Mouse (Mus musculus) neural tube, embryonic 14.5 days (tissue): ENCODE data around the gene Emc8. TPM values are rescaled to one million over a fixed set of nuclear protein-coding genes. Genes with fewer than 3 reads are reported as not detected.

Experiments
- ATAC-seq: fragments of 200-750 bp; cut with Nextera tagmentation; 2 replicates; pipeline ENCODE4 v1.8.0; 2017; ENCODE audit warnings: low read depth, mild to moderate bottlenecking, moderate TSS enrichment, moderate library complexity
- H3K27ac ChIP-seq: fragments of 300-500 bp; sonication (generic); 2 replicates; pipeline ENCODE4 v1.5.1; 2014; ENCODE audit warnings: low read depth, mild to moderate bottlenecking, control low read depth, low read length, moderate library complexity, mixed read lengths
- H3K27me3 ChIP-seq: fragments of 300-500 bp; sonication (generic); 2 replicates; pipeline ENCODE4 v1.6.1; 2014; ENCODE audit warnings: low read length; ENCODE audit not compliant: control insufficient read depth, insufficient read depth
- H3K36me3 ChIP-seq: fragments of 300-500 bp; sonication (generic); 2 replicates; pipeline ENCODE4 v1.6.1; 2014; ENCODE audit warnings: low read length, mixed read lengths; ENCODE audit not compliant: control insufficient read depth, insufficient read depth
- H3K4me1 ChIP-seq: fragments of 300-500 bp; sonication (generic); 2 replicates; pipeline ENCODE4 v1.6.1; 2014; ENCODE audit warnings: low read length; ENCODE audit not compliant: control insufficient read depth, insufficient read depth
- H3K4me2 ChIP-seq: fragments of 300-500 bp; sonication (generic); 2 replicates; pipeline ENCODE4 v1.6.1; 2014; ENCODE audit warnings: mild to moderate bottlenecking, low read depth, low read length, control low read depth
- H3K4me3 ChIP-seq: fragments of 300-500 bp; sonication (generic); 2 replicates; pipeline ENCODE4 v1.5.1; 2014; ENCODE audit warnings: low read depth, low read length, control low read depth, mixed read lengths
- H3K9ac ChIP-seq: fragments of 300-500 bp; sonication (generic); replicated peaks from 2 replicates; pipeline ENCODE4 v1.6.1; 2014; ENCODE audit warnings: low read depth, mild to moderate bottlenecking, control low read depth, low read length, mixed read lengths
- H3K9me3 ChIP-seq: fragments of 300-500 bp; sonication (generic); 2 replicates; pipeline ENCODE4 v1.6.1; 2016; ENCODE audit warnings: low read length; ENCODE audit not compliant: control insufficient read depth
- WGBS: fragments of 180-500 bp; shearing (Covaris S2); extraction: QIAGEN DNeasy Blood & Tissue Kit; methylation state at CpG from one replicate; pipeline ENCODE4 v1.1.7; 2014; 5-methylcytosine and 5-hydroxymethylcytosine counted together
- polyA plus RNA-seq: library from polyadenylated mRNA; unstranded; fragments of >200 nt; fragmentation: Nextera tagmentation; extraction: Ambion mirVana; gene quantifications from 2 replicates; pipeline ENCODE4 v1.2.1, GENCODE M21; 2014

Gene Emc8
- polyA plus RNA-seq, 1 experiment from 2014 or later, result 95.8 TPM

GRCm38 (mm10) chr8:120634329-120634839 is 34.0 kb downstream of the Emc8 start:
- ATAC-seq, result peak; percentile 38; the same call in 1 of the 2 replicates
- peak overlapping the region; percentile 99 for H3K4me2 ChIP-seq
- H3K27me3 ChIP-seq, result no peaks in the 10 kb centered on the region
- peaks cover 9% of the 10 kb centered on the region for H3K4me1 ChIP-seq
- no peak overlapping the region for H3K27ac ChIP-seq
- peak overlapping the region; percentile 64 for H3K4me3 ChIP-seq
- peak overlapping the region; percentile 78 for H3K9ac ChIP-seq
- H3K9me3 ChIP-seq, result no peaks in the 10 kb centered on the region
- no peaks in the 10 kb centered on the region for H3K36me3 ChIP-seq
- under 1% methylated on average over 35 of the region's 42 CpGs for WGBS

DNA sequence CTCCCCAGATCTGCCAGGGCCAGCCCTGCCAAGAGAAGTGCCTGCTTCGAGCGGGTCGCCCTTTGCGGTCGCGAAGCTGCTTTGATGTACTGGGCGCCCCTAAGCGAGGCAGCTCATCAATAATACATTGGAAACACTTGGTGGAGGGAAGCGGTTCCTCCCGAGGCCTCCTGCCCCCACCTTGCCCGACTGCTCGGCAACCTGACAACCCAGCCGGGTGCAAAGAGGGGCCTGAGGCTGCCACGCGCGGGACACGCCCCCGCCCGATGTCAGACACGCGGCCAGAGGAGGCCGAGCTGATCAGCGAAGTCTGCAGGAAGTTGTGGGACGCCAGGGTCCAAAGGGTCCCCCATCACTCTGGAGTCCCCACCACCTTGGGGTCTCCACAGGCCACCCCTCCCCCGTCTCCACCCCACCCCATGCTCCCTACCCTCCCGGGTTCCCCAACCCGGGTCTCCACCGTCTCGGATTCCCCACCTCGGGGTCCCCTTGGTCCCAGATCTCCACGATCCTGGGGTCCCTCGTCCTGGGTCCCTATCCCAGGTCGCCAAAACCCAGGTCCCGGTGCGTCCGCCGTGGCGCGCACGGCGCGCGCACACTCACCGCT is 34.6 kb downstream of the Emc8 start:
- Histone ChIP-seq H3K27ac (no peak overlapping the region), H3K36me3 (no peaks in the 10 kb centered on the region), H3K27me3 (no peaks in the 10 kb centered on the region), H3K9ac (peak overlapping the region; percentile 78), H3K4me3 (peak overlapping the region; percentile 64), H3K9me3 (no peaks in the 10 kb centered on the region), H3K4me2 (peak overlapping the region; percentile 99), H3K4me1 (peaks cover 9% of the 10 kb centered on the region)
- under 1% methylated on average over 44 of the region's 44 CpGs for WGBS
- peak; percentile 49; the same call in 1 of the 2 replicates for ATAC-seq

DNA sequence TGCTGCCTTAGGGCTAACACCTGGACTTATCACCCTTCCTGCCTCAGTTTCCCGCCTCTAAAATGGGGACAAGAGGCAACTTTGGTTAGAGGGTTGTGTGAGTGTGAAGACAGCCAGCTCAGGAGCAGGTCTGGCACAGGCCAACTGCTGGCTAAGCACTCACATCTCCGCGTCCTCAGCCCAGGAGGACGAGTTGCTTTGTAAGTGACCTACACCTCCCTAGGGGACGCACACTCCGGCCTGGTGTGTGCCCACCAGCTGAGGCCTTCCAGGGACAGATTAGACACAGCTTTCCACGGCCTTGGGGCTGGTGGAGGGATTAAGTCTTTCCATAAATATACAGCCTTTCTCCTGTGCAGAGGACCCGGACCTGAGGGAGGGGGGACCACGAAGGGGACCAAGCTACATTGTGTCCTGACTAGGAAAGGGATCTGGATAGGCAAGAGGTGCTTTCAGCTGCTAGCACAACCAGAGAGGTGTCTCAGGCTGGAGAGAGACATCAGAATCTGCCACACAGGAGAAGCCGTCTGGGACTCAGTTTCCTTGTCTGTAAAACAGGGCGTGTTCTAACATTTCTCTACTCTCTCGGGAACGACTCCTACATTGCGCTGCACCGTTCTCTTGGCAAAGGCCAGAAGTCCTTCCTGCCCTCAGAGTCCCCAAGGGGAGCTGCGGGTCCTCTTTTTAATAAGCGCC is 35.3 kb downstream of the Emc8 start:
- H3K4me2 ChIP-seq, result peak overlapping the region; percentile 99
- no peaks in the 10 kb centered on the region for H3K27me3 ChIP-seq

GRCm38 (mm10) chr8:120631441-120632375 is 36.7 kb downstream of the Emc8 start:
- ATAC-seq, result no peak

More for the DNA sequence above, 35.3 kb downstream of the Emc8 start:
- peaks cover 9% of the 10 kb centered on the region for H3K4me1 ChIP-seq
- peak overlapping the region; percentile 64 for H3K4me3 ChIP-seq
- H3K27ac ChIP-seq, result no peak overlapping the region
- H3K36me3 ChIP-seq, result no peaks in the 10 kb centered on the region
- 24% methylated on average over 17 of the region's 17 CpGs for WGBS
- H3K9me3 ChIP-seq, result no peaks in the 10 kb centered on the region
- ATAC-seq, result no peak
- no peak overlapping the region for H3K9ac ChIP-seq

GRCm38 (mm10) chr8:120630848-120631247 is 37.5 kb downstream of the Emc8 start:
- Histone ChIP-seq H3K9me3 (no peaks in the 10 kb centered on the region), H3K36me3 (no peaks in the 10 kb centered on the region), H3K27me3 (no peaks in the 10 kb centered on the region), H3K4me2 (no peak overlapping the region), H3K9ac (no peak overlapping the region), H3K27ac (no peak overlapping the region), H3K4me3 (no peak overlapping the region), H3K4me1 (peaks cover 9% of the 10 kb centered on the region)
- WGBS, result 43% methylated on average over 6 of the region's 6 CpGs
- no peak for ATAC-seq

More at GRCm38 (mm10) chr8:120631441-120632375, 36.7 kb downstream of the Emc8 start:
- Histone ChIP-seq H3K36me3 (no peaks in the 10 kb centered on the region), H3K9me3 (no peaks in the 10 kb centered on the region), H3K9ac (no peak overlapping the region), H3K4me2 (no peak overlapping the region), H3K4me3 (no peak overlapping the region), H3K27me3 (no peaks in the 10 kb centered on the region), H3K27ac (no peak overlapping the region), H3K4me1 (peaks cover 9% of the 10 kb centered on the region)
- WGBS, result 73% methylated on average over 21 of the region's 21 CpGs

DNA sequence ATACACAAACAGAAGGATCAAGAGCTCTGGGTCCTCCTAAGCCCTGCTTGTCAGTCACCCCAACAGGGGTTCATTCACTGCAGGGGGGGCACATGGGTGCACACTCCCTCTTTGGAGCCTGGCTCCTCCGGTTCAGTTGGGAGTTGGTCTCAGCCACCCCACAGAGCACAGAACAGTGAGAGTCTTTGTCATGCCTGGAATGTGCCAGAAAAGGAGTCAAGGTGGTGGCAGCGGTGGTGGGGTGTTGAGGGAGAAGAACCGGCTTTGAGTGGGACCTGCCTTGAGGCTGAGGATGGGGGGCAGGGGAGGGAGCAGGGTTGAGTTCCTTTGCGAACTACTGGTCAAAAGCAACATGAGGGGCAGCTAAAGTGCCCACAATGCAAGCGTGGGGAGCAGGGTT is 38.3 kb downstream of the Emc8 start:
- no peak overlapping the region for H3K4me2 ChIP-seq
- no peaks in the 10 kb centered on the region for H3K36me3 ChIP-seq
- H3K27ac ChIP-seq, result no peak overlapping the region
- peaks cover 9% of the 10 kb centered on the region for H3K4me1 ChIP-seq
- H3K27me3 ChIP-seq, result no peaks in the 10 kb centered on the region
- ATAC-seq, result no peak
- no peak overlapping the region for H3K4me3 ChIP-seq
- H3K9me3 ChIP-seq, result no peaks in the 10 kb centered on the region
- no peak overlapping the region for H3K9ac ChIP-seq
- WGBS, result 59% methylated on average over 5 of the region's 5 CpGs

- no peaks in the 10 kb centered on the region for H3K4me1 ChIP-seq
- no peaks in the 10 kb centered on the region for H3K9me3 ChIP-seq
- WGBS, result 69% methylated on average over 5 of the region's 5 CpGs
- ATAC-seq, result no peak
- no peak overlapping the region for H3K9ac ChIP-seq
- no peak overlapping the region for H3K4me3 ChIP-seq
- H3K4me2 ChIP-seq, result no peak overlapping the region
- H3K27me3 ChIP-seq, result no peaks in the 10 kb centered on the region
- no peaks in the 10 kb centered on the region for H3K36me3 ChIP-seq
- no peak overlapping the region for H3K27ac ChIP-seq
Observed at GRCm38 (mm10) chr8:120627298-120627697, 41.1 kb downstream of the Emc8 start.

DNA sequence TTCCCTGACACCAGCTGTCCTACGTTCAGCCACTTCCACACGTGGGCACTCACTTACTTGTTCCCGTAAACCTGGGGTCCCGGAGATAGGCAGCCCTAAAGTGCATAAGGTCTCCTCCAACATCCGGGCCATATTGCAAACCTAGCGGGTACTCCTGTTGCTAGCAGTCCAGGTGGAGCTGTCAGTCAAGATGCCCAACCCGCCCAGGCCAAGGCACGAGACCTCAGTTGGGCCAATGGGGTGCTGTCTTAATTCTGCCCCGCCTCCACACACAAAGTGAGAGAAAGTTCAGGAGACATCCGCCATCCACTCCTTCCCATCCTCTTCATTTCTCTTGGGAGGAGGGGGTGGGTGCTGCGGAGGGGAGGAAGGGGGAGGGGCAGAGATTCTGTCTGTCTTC is 41.9 kb downstream of the Emc8 start:
- ATAC-seq, result no peak
- Histone ChIP-seq H3K4me3 (no peak overlapping the region), H3K27ac (no peak overlapping the region), H3K9ac (no peak overlapping the region), H3K4me1 (no peaks in the 10 kb centered on the region), H3K4me2 (no peak overlapping the region), H3K27me3 (no peaks in the 10 kb centered on the region), H3K9me3 (no peaks in the 10 kb centered on the region), H3K36me3 (no peaks in the 10 kb centered on the region)
- WGBS, result 65% methylated on average over 10 of the region's 11 CpGs
